Mouse (Mus musculus) CH12F3 (cell line): ENCODE data around the gene Gtf2a2.

Experiments
- in situ Hi-C: fragments of 300-500 bp; cut with MboI; formaldehyde crosslinking; loops from 2 replicates; pipeline ENCODE4 v1.14.3; 2020; ENCODE audit warnings: low sequenced_read_pairs

The Gtf2a2 gene

DNA sequence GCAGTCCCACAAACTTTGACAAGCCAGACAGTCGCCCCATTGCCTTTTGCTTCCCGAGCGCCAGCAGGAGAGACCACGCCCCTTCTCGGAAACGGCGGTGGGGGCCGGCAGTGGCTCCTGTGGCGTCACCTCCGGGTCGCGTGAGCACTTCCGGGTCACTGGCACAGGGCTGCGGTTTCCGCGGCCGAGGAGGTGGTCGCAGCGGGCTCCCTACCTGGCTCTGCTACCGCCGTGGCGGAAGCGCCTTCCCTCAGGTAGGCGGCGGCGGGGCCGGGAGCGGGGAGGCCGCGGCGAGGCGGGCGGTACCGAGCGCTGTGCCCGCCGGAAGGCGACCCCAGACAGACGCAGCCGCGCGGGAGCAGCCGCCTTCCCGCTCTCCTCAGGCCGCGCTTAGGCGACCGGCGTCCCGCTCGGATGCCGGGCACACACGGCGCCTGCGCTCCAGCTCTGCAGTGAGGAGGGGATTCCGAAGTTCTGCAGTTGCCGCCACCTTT is at the start of gene Gtf2a2:
Gene Gtf2a2, plus strand, starts transcription at position 143 of the 494 bp plus-strand sequence.
- in situ Hi-C loops: no loop called here

GRCm38 (mm10) chr9:69964370-69964769 is 48.0 kb upstream of the Gtf2a2 start:
- in situ Hi-C loops: no loop called here

GRCm38 (mm10) chr9:69985526-69985925 is 26.8 kb upstream of the Gtf2a2 start:
- in situ Hi-C loops: no loop called here

- in situ Hi-C loops: no loop called here
These were observed 26.3 kb upstream of the Gtf2a2 start for GRCm38 (mm10) chr9:69986063-69986462.

DNA sequence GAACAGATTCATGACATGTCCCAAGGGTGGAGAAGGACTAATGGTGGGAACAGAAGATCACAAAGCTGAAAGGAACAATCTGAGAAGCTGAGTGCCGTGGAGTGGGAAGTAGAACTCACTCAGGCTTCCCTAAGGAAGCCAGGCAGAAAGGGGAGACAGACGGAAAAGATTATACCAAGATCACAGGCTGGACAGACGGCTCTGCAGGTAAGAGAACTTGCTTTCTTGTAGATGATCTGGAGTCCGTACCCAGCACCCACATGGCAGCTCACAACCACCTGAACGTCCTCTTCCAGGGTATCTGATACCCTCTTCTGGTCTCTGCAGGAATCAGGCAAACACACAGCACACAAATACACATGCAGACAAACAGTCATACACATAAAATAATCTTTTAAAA is 25.8 kb upstream of the Gtf2a2 start:
- in situ Hi-C loops: no loop called here

- in situ Hi-C loops: no loop called here
These were observed 24.8 kb upstream of the Gtf2a2 start for GRCm38 (mm10) chr9:69987579-69987978.

DNA sequence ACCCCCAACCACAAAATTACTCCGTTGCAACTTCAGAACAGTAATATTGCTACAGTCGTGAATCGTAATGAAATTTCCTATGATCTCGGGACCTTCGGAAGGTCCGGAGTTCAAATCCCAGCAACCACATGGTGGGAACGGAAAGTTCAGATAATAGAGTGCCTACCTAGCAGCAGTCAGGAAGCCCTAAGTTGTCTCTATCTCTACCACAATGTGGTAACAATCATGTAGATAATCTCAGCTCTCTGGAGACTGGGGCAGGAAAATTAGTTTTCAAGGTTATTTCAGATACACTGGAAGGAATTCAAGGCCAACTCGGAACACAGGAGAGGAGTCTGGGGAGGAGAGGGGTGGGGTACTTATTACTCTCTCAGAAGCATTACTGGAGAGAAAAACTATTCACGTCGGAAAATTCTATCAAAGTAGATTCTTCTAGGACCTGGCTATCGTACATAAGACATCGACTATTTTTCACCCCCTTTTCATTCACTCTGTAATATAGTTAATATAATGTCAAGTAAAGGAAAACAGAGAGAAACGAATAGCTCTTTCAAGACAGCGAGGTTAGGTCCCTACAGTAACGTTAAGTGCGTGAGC is 23.5 kb upstream of the Gtf2a2 start:
- in situ Hi-C loops: no loop called here

DNA sequence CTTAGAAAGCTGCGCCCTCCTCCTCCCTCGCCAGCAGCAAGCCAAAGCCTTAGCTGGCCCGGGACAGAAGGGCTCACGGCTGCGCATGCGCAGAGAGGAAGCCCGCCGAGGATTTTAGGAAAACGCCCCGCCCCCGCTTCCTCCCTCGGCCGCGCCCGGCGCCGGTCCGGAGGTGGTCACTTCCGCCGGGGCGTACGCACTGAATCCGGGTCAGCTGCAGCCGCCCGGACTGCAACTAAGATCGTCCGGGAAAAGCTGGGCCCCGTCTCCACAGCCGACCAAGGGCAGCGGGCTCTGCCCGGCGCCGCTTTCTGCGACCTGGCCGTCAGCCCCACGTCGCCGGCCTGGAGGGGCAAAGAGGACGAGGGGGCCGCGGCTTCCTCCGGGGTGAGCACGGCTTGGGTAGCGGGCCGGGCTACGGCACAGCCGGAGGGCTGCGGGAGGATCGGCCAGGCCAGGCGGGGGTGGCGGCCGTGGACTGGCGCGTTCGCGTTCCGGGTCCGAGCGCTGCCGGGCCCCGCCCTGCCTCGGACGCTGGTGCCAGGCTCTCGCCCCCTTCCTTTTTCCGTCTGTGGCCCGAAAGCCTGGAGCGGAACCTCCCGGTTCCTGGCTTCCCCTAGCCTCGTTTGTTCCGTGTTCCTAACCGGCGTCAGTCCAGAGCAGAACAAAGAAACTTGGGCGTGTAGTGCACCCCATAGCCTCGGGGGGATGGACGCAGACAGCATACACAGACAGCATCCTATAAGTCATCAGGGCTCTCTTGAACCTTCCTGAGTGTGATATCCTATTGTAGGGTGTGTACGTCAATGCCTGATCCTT is 22.8 kb upstream of the Gtf2a2 start, which contains the start of gene Bnip2:
Gene Bnip2, plus strand, starts transcription at position 164 of the 819 bp plus-strand sequence.
- in situ Hi-C loops: no loop called here

GRCm38 (mm10) chr9:69990346-69990745 is 22.0 kb upstream of the Gtf2a2 start:
- in situ Hi-C loops: no loop called here

GRCm38 (mm10) chr9:69992841-69993277 is 19.5 kb upstream of the Gtf2a2 start:
- in situ Hi-C loops: no loop called here

GRCm38 (mm10) chr9:69993479-69993878 is 18.9 kb upstream of the Gtf2a2 start:
- in situ Hi-C loops: no loop called here

DNA sequence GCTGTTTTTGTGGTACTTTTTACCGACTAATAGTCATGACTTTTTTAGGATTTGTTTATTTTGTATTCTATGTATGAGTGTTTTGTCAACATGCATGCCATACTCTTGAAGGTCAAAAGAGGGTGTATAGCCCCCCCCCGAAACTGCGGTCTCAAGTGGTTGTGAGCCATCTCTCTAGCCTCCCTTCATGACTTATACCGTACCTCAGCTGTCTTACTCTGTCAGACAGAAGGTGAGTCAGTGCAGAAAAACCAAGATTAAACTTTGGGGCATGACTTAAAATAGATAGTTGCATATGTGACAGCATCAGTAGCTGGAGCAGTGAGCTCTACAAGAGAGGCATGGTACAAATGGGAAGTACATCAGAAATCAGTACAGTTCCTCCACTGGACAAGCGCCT is 17.8 kb upstream of the Gtf2a2 start:
- in situ Hi-C loops: no loop called here

DNA sequence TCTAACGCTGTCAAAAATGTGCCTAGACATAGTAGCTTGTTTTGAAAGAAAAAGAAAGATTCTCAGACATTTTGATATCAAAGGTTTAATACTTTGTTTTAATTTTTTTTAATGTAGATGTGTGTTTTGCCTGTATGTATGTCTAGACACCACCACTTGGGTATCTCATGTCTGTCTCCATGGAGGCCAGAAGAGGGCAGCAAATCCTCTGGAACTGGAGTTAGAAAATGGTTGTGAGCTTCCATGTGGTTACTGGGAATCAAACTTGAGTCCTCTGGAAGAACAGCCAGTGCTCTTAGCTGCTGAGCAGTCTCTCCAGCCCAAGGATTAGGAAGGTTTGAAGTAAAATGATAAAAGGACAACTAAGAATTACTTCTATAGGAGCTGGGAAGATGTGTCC is 13.0 kb upstream of the Gtf2a2 start:
- in situ Hi-C loops: no loop called here

DNA sequence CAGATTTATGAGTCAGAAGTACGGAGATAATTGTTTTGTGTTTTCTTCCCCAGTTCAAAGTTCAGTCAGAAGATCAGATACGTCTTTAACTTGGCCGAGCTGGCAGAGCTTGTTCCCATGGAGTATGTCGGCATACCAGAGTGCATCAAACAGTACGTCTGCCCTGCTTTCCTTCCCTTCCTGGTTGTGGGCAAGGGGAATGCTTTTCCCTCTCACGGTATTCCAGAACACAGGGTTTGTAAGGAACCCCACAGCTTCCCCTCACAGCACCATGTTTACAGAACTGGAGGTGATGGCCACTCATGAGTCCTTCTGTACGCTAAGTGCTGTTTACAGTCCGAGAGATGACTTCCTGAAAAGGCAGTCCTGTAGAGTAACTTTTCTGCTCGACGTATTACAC is 8.8 kb upstream of the Gtf2a2 start:
- in situ Hi-C loops: no loop called here

DNA sequence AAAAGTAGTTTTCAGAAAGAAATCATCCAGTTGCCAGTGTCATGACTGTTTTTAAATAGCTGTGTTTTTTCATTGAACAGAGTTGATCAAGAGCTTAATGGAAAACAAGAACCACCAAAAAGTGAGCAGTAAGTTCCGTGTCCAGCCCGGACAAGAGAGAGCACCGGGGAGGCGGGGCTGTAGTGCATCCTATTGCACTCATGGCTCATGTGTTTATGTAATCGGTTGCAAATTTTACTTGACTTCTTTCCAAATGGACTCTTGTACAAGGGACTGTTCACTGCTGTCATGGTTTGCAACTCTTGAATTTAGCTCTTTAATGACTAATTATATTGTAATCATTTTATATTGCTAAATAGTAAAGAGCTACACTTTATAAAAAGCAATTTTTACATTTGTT is 5.4 kb upstream of the Gtf2a2 start:
- in situ Hi-C loops: no loop called here

DNA sequence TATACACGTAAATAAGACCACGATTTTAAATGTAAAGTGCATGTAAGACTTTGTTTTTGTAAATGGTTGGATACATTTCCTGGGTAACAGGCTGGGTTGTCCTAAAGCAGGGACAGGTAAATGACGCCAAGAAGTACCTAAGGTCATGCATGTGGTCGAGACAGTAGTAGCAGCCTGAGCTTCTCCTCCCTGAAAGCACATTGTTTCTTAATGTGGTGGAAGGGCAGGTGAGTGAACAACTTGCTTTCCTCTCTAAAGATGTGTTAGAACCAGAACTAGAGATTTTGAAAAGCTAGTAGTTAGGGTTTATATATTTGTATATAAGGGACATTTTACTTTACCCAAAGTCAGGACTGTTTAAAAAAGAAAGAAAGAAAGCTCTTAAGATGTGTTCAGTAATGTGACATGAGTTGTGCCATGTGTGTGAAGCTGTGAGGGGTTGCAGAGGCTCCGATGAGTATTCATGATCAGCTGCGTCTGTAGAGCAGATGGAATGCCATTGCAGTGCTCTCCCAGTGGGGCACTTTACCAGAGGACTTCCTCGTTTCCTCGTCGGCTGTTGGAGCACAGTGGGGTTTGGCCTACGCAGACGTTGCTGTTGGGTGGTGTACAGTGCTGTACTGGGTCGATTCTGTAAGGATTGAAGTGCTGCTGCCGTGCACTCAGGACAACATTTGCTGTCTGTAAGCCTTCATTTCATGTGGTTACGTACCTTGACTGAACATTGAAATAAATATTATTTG is 4.7 kb upstream of the Gtf2a2 start:
- in situ Hi-C loops: no loop called here

DNA sequence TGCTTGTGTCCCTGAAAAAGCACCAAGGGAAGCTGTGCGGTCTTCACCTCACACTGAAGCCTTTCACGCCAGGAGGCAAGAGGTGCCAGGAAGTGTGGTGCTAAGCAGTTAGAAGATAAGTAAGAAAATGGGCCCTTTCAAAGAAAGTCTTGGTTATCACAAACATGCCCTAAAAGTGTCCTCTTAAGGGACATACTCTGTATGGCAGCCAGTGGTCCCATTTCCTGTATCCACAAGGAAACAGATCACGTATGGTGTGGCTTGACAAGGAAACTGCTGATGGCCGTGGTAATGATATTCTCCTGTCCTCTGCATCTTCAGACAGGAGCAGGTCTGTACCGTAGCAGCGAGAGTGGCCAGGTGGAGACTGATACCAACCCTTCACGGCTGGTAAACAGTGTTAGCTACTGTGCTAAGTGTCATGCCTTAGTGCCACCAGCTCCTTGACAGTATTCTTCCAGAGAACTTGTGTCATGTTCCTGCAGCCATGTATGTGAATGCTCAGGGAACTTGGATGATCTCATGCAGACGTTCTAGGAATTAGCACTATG is 2.5 kb upstream of the Gtf2a2 start:
- in situ Hi-C loops: no loop called here

- in situ Hi-C loops: no loop called here
These were observed 1.4 kb upstream of the Gtf2a2 start for GRCm38 (mm10) chr9:70010781-70011473.

DNA sequence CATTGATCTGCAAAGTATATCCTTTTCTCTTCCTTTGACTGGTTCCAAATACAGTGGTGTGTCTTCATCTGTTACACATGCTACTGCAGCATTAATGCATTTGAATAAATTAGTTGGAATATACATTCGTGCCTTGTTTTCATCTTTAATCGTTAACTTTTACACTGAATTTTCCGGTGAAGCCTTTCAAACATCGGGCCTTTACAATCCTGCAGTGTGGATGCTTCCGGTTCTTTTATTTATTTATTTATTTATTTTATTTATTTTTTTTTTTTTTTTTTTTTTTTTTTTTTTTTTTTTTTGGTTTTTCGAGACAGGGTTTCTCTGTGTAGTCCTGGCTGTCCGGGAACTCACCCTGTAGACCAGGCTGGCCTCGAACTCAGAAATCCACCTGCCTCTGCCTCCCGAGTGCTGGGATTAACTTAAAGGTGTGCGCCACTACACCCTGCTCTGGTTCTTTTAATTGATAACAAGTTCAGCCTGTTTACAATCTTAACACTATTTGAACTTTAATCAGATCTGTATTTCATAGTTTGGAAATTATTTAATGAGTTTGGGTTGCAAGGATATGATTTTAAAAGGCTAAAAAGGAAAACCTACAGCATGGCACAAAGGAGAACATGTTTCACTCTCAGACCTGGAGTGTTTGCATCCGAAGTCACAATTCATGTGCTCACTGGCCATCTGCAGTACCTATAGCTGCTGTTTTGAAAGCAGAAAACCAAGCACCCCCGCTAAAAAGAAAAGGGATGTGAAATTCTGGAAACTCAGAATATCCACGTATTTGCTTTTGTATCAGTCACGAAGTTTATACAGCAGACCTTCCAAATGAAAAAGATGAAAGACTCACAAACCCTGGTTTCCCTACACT is 578 bp upstream of the Gtf2a2 start:
- in situ Hi-C loops: no loop called here

DNA sequence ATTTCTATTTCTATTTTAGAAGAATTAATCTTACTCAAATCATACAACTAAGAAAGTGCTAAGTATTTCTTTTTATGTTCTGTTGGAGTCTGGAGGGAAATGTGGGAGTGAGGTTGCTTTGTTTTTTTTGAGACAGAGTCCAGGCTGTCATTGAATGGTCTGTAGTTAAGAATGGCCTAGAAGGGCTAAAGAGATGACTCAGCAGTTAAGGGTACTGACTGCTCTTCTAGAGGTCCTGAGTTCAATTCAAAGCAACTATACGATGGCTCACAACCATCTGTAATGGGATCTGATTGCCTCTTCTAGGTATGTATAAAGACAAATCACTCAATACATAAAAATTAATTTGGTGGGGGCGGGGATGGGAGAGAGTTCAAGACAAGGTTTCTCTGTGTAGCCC is 3.3 kb downstream of the Gtf2a2 start:
- in situ Hi-C loops: no loop called here
